Mouse (Mus musculus): ENCODE results near the gene Creb3l1.

GRCm38 (mm10) chr2:92055831-92056236 is 31.5 kb upstream of the Creb3l1 start:
- TF ChIP-seq POLR2A (IDR thresholded peaks at IDR 0.05; ENCODE audit: control insufficient read depth, low read depth, low read length) (no peak), CTCF (IDR thresholded peaks at IDR 0.05; ENCODE audit: control insufficient read depth, insufficient read depth, insufficient replicate concordance, low read depth, low read length) (peak; percentile 30; the same call in 1 of the 2 replicates)
